Mouse (Mus musculus) embryonic fibroblast, embryonic 13.5 days (primary cell): ENCODE results near the gene Atp2c2. TPM values are rescaled to one million over a fixed set of nuclear protein-coding genes. Genes with fewer than 3 reads are reported as not detected.
A peak's percentile ranks its signal among the peaks of the same experiment; 100 is the strongest.

ENCODE experiments used
- H3K27ac ChIP-seq: 2 replicates; pipeline ENCODE4 v1.5.1; 2012; ENCODE audit warnings: low read length, control low read depth, inconsistent platforms; ENCODE audit not compliant: insufficient read depth
- H3K4me1 ChIP-seq: 2 replicates; pipeline ENCODE4 v1.6.1; 2011; ENCODE audit warnings: low read length; ENCODE audit not compliant: control insufficient read depth, insufficient read depth
- H3K4me3 ChIP-seq: 2 replicates; pipeline ENCODE4 v1.5.1; 2011; ENCODE audit warnings: mild to moderate bottlenecking, control low read depth, low read length; ENCODE audit not compliant: insufficient read depth
- CTCF ChIP-seq: IDR thresholded peaks from 2 replicates; pipeline ENCODE4 v1.5.1; 2011; ENCODE audit warnings: mild to moderate bottlenecking, control low read depth, low read length, moderate library complexity, borderline replicate concordance; ENCODE audit not compliant: insufficient read depth
- POLR2A ChIP-seq: IDR thresholded peaks from 2 replicates; pipeline ENCODE4 v1.6.1; 2011; ENCODE audit warnings: low read depth, mild to moderate bottlenecking, control low read depth, low read length, moderate library complexity
- polyA plus RNA-seq: library from polyadenylated mRNA; stranded (reverse); fragments of >200 nt; gene quantifications from 2 replicates; pipeline ENCODE4 v1.2.4, GENCODE M21; 2011; ENCODE audit warnings: low read depth; ENCODE audit not compliant: missing spikeins, insufficient read length

Gene Atp2c2
- polyA plus RNA-seq, 1 experiment, result not detected

DNA sequence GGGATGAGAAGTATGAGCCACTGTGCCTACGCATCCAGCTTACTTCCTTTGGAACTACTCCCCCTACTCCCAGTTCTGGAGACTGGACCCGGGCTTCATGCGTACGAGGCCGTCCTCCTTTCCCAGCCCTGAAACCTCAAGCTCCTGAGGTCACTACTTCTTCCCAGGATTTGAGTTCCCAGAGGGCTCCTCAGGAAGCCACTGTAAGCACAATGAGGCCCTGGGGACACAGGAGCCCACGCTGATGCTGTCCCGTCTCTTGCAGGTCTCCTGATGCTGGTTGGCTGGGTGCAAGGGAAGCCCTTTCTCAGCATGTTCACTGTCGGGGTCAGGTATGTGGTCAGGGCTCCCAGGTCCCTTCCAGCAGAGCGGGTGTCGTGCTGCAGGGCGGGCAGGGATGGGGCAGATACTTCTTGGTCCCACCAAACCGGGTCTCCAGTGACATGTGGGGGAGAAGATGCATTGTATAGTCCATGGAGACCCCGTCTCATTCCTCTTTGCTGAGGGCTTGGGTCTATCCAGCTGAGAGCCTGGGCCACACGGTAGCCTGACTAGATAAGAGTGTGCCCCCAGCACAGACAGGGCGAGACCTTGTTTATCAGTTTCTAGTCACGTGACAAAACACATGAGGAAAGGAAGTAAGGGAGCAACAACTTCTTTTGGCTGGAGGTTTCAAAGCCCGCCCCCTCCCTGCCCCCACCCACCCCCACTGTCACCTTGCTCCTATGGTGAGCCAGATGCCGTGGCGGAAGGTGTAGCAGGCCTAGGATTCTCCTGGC, 38.5 kb downstream of the Atp2c2 start:
- H3K4me1 ChIP-seq, result no peaks in the 10 kb centered on the region
- no peak overlapping the region for H3K27ac ChIP-seq
- TF ChIP-seq CTCF (no peak), POLR2A (no peak)
- no peak overlapping the region for H3K4me3 ChIP-seq

DNA sequence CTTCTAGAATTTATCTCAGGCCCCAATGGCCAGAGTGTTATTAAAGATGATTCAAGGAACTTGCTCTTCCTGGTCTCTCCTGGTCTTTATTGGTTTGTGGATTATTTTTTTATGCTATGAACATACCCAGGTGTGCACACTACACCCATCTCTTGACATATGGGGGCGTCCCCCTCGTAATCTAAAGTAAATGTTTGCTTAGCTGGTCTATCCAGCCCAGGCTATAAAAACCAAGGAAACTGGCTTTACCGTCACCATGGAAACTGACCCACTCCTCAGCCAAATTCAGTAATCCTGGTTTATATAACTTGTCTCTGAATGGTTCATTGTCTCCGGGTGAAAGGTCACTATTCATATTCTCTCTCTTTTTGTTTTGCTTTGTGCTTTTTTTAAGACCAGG, 40.8 kb downstream of the Atp2c2 start:
- TF ChIP-seq CTCF (no peak), POLR2A (no peak)
- Histone ChIP-seq H3K4me1 (no peaks in the 10 kb centered on the region), H3K4me3 (no peak overlapping the region), H3K27ac (no peak overlapping the region)

DNA sequence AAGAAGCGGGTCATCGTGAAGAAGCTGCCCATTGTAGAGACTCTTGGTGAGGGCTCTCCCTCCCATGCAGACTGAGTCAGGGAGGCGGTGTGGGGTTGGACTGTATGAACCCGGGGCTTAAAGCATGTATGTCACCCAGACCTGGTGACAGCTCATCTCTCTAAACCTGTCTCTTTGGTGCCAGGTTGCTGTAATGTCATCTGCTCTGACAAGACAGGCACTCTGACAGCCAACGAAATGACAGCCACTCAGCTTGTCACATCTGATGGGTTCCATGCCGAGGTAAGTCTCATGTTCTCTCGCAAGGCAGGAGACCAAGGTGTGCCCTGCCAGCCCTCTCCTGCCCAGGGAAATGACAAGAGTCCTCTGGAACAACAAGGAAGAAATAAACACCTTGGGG, 42.6 kb downstream of the Atp2c2 start:
- TF ChIP-seq POLR2A (no peak), CTCF (no peak)
- Histone ChIP-seq H3K4me1 (no peaks in the 10 kb centered on the region), H3K4me3 (no peak overlapping the region), H3K27ac (no peak overlapping the region)

DNA sequence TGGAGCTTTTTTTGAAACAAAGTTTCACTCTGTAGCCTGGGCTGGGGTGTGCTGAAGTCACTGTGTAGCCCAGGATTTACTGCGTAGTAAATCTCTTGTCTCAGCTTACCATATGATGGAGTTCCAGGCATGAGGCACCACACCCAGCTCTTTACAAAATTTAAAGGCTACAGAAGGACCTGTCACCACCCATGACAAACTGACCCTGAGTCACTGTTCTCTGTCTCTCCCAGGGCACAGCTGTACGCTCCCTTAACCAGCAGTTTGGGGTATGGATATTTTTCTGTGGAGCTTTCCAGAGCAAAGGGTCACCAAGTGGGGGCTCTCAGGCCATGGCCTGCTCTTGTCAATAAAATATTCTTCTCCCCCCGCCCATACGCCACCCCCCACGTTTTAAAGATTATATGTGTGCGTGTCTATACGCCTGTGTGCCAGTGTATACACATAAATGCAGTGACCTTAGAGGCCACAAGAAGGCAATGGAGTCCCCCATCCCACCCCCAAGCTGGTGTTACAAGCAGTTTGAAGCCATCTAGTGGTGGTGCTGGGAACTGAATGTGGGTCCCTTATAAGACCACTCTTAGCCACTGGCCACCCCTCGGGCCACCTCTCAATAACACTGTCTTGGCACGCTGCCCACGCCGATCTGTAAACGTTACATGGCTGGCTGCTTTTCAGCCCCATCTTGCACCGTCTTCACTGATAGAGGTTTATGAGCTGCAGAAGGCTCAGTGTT, 43.6 kb downstream of the Atp2c2 start:
- Histone ChIP-seq H3K27ac (no peak overlapping the region), H3K4me1 (no peaks in the 10 kb centered on the region), H3K4me3 (no peak overlapping the region)
- TF ChIP-seq POLR2A (no peak), CTCF (peak; percentile 29; the same call in 1 of the 2 replicates)

DNA sequence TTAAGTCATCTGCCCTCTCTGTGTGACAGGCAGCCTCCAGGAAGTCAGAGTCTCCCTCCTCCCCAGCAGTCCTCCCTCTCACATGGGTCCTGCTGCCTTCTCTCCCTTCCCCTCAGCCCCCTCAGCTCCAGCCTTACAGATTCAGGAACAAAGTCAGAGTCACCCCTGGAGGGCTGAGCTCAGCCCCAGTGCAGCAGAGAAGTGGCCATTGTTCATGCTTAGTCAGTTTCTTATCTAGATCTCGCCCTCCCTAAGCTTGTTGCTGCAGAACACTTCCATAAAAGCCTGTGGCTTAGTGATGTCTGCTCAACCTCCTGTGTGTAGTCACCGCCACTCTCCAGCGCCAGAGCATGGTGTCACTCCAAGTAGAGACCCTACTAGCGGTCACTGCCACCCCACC, 44.8 kb downstream of the Atp2c2 start:
- TF ChIP-seq POLR2A (no peak), CTCF (no peak)
- Histone ChIP-seq H3K4me3 (no peak overlapping the region), H3K4me1 (no peaks in the 10 kb centered on the region), H3K27ac (no peak overlapping the region)

DNA sequence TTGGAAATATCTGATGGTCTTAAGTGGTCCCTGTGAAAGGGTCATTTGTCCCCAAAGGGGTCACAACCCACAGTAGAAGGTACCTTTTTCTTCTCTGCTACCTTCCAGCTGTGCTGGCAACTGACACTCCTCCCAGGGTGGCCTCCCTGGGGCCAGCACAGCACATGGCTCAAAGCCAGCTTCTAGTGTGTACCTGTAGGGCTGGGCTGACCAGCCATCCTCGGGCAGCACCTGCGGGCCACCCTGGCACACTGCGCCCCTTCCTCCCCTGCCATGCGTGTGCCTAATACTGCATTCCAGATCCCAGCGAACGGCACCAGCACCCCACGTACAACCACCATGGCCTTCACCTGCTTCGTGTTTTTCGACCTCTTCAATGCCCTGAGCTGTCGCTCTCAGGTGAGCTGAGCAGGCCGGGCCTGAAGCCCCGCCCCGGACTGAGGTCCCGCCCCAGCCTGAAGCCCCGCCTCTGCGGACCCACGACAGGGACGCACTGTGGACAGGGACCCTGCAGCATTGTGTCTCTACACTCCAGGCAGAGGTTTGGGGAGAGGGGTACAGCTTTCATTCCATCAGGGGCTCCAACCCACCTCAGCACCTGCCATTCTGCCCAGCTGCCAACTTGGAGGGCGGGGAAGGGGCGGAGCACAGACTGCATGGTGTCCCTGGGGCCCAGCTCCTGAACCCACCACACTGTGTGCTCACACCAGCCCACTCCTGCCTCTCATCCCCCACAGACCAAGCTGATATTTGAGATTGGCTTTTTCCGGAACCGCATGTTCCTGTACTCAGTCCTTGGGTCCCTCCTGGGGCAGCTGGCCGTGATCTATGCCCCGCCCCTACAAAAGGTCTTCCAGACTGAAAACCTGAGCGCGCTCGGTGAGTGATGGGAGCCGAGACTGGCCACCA, 55.7 kb downstream of the Atp2c2 start:
- H3K27ac ChIP-seq, result no peak overlapping the region
- no peak overlapping the region for H3K4me3 ChIP-seq

DNA sequence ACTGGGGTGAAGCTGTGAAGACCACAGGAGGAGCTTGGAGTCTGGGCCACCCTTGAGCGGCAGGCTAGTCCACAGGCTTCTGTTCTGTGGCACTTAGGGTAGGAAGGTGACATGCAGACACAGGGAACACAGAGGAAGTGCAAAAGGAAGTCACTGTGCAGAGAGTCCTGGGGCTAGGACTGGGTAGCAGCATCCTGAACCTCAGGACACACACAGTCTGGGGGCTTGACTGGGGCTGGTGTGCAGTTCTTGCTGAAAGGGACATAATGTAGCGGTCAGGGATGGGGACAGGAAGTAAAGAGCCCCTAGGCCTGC, 56.3 kb downstream of the Atp2c2 start:
- no peak overlapping the region for H3K27ac ChIP-seq
- H3K4me1 ChIP-seq, result no peaks in the 10 kb centered on the region
- H3K4me3 ChIP-seq, result no peak overlapping the region
- TF ChIP-seq CTCF (no peak), POLR2A (no peak)

More for the DNA sequence above, 55.7 kb downstream of the Atp2c2 start:
- no peaks in the 10 kb centered on the region for H3K4me1 ChIP-seq
- TF ChIP-seq POLR2A, result no peak
- TF ChIP-seq CTCF, result no peak

DNA sequence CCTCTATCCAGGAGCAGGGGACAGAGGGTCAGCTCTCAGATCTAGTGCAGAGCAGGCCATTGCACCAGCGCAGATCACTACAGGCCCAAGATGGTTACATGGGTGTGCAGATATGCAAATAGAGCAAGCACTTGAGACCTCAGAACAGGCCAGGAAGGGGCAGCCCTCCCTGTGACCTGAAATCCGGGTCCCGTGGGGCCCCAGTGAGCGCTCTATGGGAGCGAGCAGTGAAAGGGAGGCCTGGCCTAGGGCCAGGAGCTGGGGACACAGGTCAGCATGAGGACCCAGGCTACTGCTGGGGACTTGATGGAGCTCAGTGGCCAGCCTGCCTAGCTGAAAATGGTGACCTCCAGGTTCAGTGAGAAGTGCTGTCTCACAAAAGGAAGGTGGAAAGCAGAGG, 56.7 kb downstream of the Atp2c2 start:
- no peak for TF ChIP-seq POLR2A
- no peak for TF ChIP-seq CTCF
- H3K27ac ChIP-seq, result no peak overlapping the region
- H3K4me1 ChIP-seq, result no peaks in the 10 kb centered on the region
- no peak overlapping the region for H3K4me3 ChIP-seq

DNA sequence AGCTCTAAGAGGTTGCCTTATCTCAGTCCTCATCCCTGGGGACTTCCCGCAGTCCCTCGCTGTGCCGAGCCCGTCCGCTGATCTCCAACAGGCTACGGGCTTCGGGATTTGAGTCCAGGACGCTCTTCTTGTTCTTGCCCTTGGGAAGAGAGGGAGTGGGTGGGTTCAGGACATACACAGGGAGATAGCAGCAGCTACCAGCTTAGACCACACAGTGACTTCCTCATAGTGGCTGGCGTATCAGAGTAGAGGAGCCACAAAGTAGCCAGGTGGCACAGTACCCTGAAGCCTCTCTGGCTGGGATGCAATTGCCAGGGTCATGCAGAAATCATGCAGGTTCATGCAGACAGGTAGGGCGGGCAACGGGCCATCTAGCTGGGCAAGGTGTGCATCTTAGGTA, 61.9 kb downstream of the Atp2c2 start:
- TF ChIP-seq CTCF (no peak), POLR2A (no peak)
- Histone ChIP-seq H3K4me3 (no peak overlapping the region), H3K4me1 (no peaks in the 10 kb centered on the region), H3K27ac (no peak overlapping the region)
